Mouse (Mus musculus) stomach, embryonic 14.5 days (tissue): ENCODE results near the gene Cd207. TPM values are rescaled to one million over a fixed set of nuclear protein-coding genes. Genes with fewer than 3 reads are reported as not detected.

Experiments used
- ATAC-seq: fragments of 200-750 bp; cut with Nextera tagmentation; 2 replicates; pipeline ENCODE4 v1.8.0; 2017; ENCODE audit warnings: low read depth, moderate TSS enrichment; ENCODE audit not compliant: insufficient number of reproducible peaks, insufficient read depth, low FRiP score
- H3K27ac ChIP-seq: fragments of 300-500 bp; sonication (generic); 2 replicates; pipeline ENCODE4 v1.5.1; 2014; ENCODE audit warnings: mild to moderate bottlenecking, low read length, moderate library complexity, mixed read lengths
- H3K27me3 ChIP-seq: fragments of 300-500 bp; sonication (generic); 2 replicates; pipeline ENCODE4 v1.6.1; 2014; ENCODE audit warnings: low read length, control low read depth, mixed read lengths; ENCODE audit not compliant: control insufficient read depth, insufficient read depth
- H3K36me3 ChIP-seq: fragments of 300-500 bp; sonication (generic); 2 replicates; pipeline ENCODE4 v1.6.1; 2014; ENCODE audit warnings: mild to moderate bottlenecking, control low read depth, low read length, moderate library complexity, mixed read lengths; ENCODE audit not compliant: control insufficient read depth, insufficient read depth
- H3K4me1 ChIP-seq: fragments of 300-500 bp; sonication (generic); 2 replicates; pipeline ENCODE4 v1.6.1; 2014; ENCODE audit warnings: low read length, control low read depth, mixed read lengths; ENCODE audit not compliant: control insufficient read depth, insufficient read depth
- H3K4me2 ChIP-seq: fragments of 300-500 bp; sonication (generic); replicated peaks from 2 replicates; pipeline ENCODE4 v1.6.1; 2014; ENCODE audit warnings: low read depth, low read length, control low read depth
- H3K4me3 ChIP-seq: fragments of 300-500 bp; sonication (generic); 2 replicates; pipeline ENCODE4 v1.5.1; 2014; ENCODE audit warnings: low read depth, low read length, control low read depth
- H3K9ac ChIP-seq: fragments of 300-500 bp; sonication (generic); replicated peaks from 2 replicates; pipeline ENCODE4 v1.6.1; 2014; ENCODE audit warnings: low read depth, mild to moderate bottlenecking, control low read depth, low read length, moderate library complexity, mixed read lengths
- H3K9me3 ChIP-seq: fragments of 300-500 bp; sonication (generic); 2 replicates; pipeline ENCODE4 v1.6.1; 2016; ENCODE audit warnings: low read depth, low read length, control low read depth; ENCODE audit not compliant: control insufficient read depth
- WGBS: fragments of 180-500 bp; shearing (Covaris S2); extraction: QIAGEN DNeasy Blood & Tissue Kit; methylation state at CpG from one replicate; pipeline ENCODE4 v1.1.7; 2014; 5-methylcytosine and 5-hydroxymethylcytosine counted together
- polyA plus RNA-seq: library from polyadenylated mRNA; unstranded; fragments of >200 nt; fragmentation: Nextera tagmentation; extraction: Ambion mirVana; gene quantifications from 2 replicates; pipeline ENCODE4 v1.2.1, GENCODE M21; 2014

Cd207 gene
- polyA plus RNA-seq, 1 experiment from 2014 or later, result not detected

DNA sequence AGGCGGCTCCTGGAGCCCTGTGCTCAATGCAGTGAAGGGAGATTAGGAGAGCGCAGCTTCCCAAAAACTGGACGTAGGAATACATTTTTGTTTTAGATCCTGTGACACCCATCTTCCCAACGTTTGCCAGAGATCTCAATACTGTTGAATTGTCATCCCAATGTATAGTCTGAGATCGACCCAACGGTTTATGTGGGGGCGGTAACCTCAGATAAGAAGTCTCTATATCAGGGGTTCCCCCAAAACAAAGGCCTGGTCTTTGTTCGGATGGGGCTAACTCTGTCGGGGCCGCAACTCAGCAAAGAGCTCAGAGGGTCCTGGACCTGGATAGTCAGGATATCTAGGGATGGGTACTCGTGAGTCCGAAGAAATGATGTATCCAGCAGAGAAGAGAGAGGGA is 15.3 kb upstream of the Cd207 start:
- H3K27ac ChIP-seq, result no peak overlapping the region
- no peak for ATAC-seq
- no peak overlapping the region for H3K9ac ChIP-seq
- H3K4me2 ChIP-seq, result no peak overlapping the region
- no peak overlapping the region for H3K4me3 ChIP-seq
- peaks cover 68% of the 10 kb centered on the region for H3K27me3 ChIP-seq
- H3K4me1 ChIP-seq, result no peaks in the 10 kb centered on the region
- H3K36me3 ChIP-seq, result no peaks in the 10 kb centered on the region
- WGBS, result 4% methylated on average over 12 of the region's 12 CpGs
- H3K9me3 ChIP-seq, result no peaks in the 10 kb centered on the region

DNA sequence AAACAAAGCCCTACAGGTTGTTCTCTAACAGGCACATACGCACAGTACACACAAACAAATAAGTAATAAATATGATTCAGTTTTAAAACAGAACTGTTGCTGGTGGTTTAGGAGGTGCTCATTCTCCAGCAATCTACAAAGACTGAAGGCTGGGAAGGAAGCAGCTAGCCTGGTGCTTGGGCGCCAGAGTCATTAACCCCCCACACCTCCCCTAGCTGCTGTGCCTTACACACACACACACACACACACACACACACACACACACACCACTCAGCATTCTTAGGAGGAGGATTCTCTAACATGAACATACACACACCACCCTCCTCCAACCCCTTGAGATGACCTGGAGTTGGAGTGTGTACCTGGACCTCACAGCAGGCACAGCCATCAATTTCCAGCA is 13.3 kb upstream of the Cd207 start:
- no peak overlapping the region for H3K4me2 ChIP-seq
- ATAC-seq, result no peak
- no peak overlapping the region for H3K9ac ChIP-seq
- no peaks in the 10 kb centered on the region for H3K36me3 ChIP-seq
- 61% methylated on average over 2 of the region's 2 CpGs for WGBS
- no peaks in the 10 kb centered on the region for H3K4me1 ChIP-seq
- no peak overlapping the region for H3K4me3 ChIP-seq
- no peak overlapping the region for H3K27ac ChIP-seq
- no peaks in the 10 kb centered on the region for H3K9me3 ChIP-seq
- peaks cover 47% of the 10 kb centered on the region for H3K27me3 ChIP-seq

DNA sequence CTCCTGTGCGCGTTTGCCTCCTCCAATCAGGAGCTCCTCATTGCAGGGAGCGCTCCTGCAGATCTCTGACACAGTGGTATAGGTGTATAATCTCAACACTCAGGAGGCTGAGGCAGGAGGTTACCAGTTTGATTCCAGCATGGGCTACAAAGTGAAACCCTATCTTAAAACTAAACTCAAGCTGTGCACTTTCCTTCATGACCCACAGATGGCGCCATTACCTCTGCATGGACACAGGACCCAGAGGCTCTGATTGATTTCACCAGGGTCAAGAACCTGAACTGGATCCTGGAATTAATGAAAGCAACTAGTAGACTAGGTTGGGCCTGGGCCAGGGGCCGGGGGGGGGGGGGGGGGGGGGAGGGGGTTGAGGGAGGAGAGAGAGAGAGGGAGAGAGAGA is 12.6 kb upstream of the Cd207 start:
- Histone ChIP-seq H3K4me3 (no peak overlapping the region), H3K27me3 (peaks cover 44% of the 10 kb centered on the region), H3K4me1 (no peaks in the 10 kb centered on the region), H3K9me3 (no peaks in the 10 kb centered on the region), H3K36me3 (no peaks in the 10 kb centered on the region), H3K27ac (no peak overlapping the region), H3K9ac (no peak overlapping the region), H3K4me2 (no peak overlapping the region)
- 22% methylated on average over 4 of the region's 5 CpGs for WGBS
- no peak for ATAC-seq

GRCm38 (mm10) chr6:83689374-83689773 is 11.7 kb upstream of the Cd207 start:
- Histone ChIP-seq H3K9me3 (no peaks in the 10 kb centered on the region), H3K27ac (no peak overlapping the region), H3K4me2 (no peak overlapping the region), H3K9ac (no peak overlapping the region), H3K4me3 (no peak overlapping the region), H3K27me3 (peaks cover 35% of the 10 kb centered on the region), H3K36me3 (no peaks in the 10 kb centered on the region), H3K4me1 (no peaks in the 10 kb centered on the region)
- ATAC-seq, result no peak
- 89% methylated on average over 4 of the region's 4 CpGs for WGBS

DNA sequence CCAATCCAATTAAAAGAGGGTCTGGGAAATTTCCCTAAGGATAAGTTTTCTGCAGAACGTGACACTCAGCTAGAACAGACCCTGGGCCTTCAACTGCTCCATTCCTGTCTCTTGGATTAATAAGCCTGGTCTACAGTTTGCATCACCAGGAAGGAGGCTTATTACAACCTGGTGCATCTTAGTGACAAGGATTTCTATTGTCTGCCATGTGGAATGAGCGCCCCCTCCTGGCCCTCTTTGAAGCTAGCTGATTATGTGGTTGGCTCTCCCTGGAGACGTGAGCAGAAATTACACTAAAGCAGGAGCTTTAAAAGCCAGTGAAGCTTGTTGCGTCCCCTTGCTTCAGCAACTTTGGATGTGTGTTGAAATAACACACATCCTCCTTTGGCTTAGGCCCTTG is 4.3 kb downstream of the Cd207 start:
- 7% methylated on average over 4 of the region's 4 CpGs for WGBS
- H3K4me3 ChIP-seq, result no peak overlapping the region
- no peak overlapping the region for H3K4me2 ChIP-seq
- H3K27ac ChIP-seq, result no peak overlapping the region
- H3K9ac ChIP-seq, result no peak overlapping the region
- H3K4me1 ChIP-seq, result no peaks in the 10 kb centered on the region
- H3K9me3 ChIP-seq, result no peaks in the 10 kb centered on the region
- H3K36me3 ChIP-seq, result no peaks in the 10 kb centered on the region
- no peak for ATAC-seq
- H3K27me3 ChIP-seq, result no peaks in the 10 kb centered on the region

- no peak overlapping the region for H3K4me2 ChIP-seq
- H3K4me3 ChIP-seq, result no peak overlapping the region
- ATAC-seq, result no peak
- WGBS, result 86% methylated on average over 2 of the region's 2 CpGs
- no peaks in the 10 kb centered on the region for H3K36me3 ChIP-seq
- no peaks in the 10 kb centered on the region for H3K27me3 ChIP-seq
- no peaks in the 10 kb centered on the region for H3K4me1 ChIP-seq
- no peak overlapping the region for H3K27ac ChIP-seq
- H3K9me3 ChIP-seq, result no peaks in the 10 kb centered on the region
- H3K9ac ChIP-seq, result no peak overlapping the region
Observed at GRCm38 (mm10) chr6:83665009-83665408, 12.6 kb downstream of the Cd207 start.

DNA sequence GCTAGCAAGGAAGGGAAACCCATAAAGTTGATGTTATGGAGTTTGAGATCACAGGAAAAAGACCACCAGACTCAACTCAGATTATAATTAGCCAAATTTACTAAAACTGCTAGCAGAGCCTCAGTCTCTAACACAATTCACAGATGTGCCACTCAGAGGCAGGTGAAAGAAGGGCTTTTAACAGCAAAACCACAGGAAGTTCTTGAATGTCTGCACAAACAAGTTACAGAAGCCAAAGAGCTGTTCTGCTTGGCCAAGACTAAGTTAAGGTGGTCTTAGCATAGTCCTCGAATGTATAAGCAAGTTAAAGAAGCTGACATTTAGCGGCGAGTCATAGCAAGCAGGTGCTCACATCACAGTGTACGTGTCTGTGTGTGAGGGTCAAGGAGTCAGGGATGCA is 16.8 kb downstream of the Cd207 start:
- no peak overlapping the region for H3K27ac ChIP-seq
- H3K4me2 ChIP-seq, result no peak overlapping the region
- H3K9me3 ChIP-seq, result no peaks in the 10 kb centered on the region
- no peaks in the 10 kb centered on the region for H3K36me3 ChIP-seq
- no peaks in the 10 kb centered on the region for H3K4me1 ChIP-seq
- ATAC-seq, result no peak
- no peak overlapping the region for H3K4me3 ChIP-seq
- no peaks in the 10 kb centered on the region for H3K27me3 ChIP-seq
- WGBS, result 64% methylated on average over 4 of the region's 4 CpGs
- H3K9ac ChIP-seq, result no peak overlapping the region

GRCm38 (mm10) chr6:83656087-83656486 is 21.6 kb downstream of the Cd207 start, which contains the start of gene Clec4f:
TSS of gene Clec4f (minus strand) at chr6:83656187.
- no peak within 1 kb of the TSS for H3K4me3 ChIP-seq
- no peaks in the 10 kb centered on the region for H3K36me3 ChIP-seq
- no peak for ATAC-seq
- H3K4me1 ChIP-seq, result no peaks in the 10 kb centered on the region
- no peaks in the 10 kb centered on the region for H3K27me3 ChIP-seq
- H3K27ac ChIP-seq, result no peak within 1 kb of the TSS
- H3K9ac ChIP-seq, result no peak within 1 kb of the TSS
- H3K9me3 ChIP-seq, result no peaks in the 10 kb centered on the region
- WGBS, result 100% methylated on average over 2 of the region's 2 CpGs
- no peak within 1 kb of the TSS for H3K4me2 ChIP-seq

- WGBS, result 89% methylated on average over 10 of the region's 10 CpGs
Observed at GRCm38 (mm10) chr6:83646715-83647114, 30.9 kb downstream of the Cd207 start.

More at GRCm38 (mm10) chr6:83646715-83647114, 30.9 kb downstream of the Cd207 start:
- Histone ChIP-seq H3K27ac (no peak overlapping the region), H3K27me3 (no peaks in the 10 kb centered on the region), H3K4me3 (no peak overlapping the region), H3K9ac (no peak overlapping the region), H3K9me3 (no peaks in the 10 kb centered on the region), H3K36me3 (no peaks in the 10 kb centered on the region), H3K4me1 (no peaks in the 10 kb centered on the region), H3K4me2 (no peak overlapping the region)
- ATAC-seq, result no peak
